Mouse (Mus musculus): ENCODE data around the gene Mef2c. TPM values are rescaled to one million over a fixed set of nuclear protein-coding genes. Genes with fewer than 3 reads are reported as not detected.

Mef2c gene
- total RNA-seq, 2 experiments from 2014 or later = 119 to 131 TPM

DNA sequence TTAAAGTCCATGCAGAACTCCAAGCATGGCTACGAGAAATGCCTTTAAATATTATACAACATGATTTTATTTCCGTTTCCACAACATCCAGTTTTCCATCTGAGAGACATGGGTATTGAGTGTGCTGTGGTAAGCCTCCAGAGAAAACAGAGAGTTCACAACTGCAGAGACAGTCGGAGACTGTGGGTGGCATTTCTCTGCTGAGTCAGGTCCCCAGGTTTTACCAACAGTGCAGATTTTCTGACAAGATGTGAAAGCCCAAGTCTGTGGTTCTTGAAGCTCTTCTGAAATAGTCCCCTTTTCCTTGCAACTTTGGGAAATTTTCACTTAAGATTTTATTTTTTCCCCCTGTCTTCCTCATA lies 105.7 kb downstream of the Mef2c start:
- no peak for TF ChIP-seq CTCF (conservative IDR thresholded peaks at IDR 0.05)
- Histone ChIP-seq H3K4me3 (no peak overlapping the region), H3K27ac (peak overlapping the region; percentile 61)
- peak; percentile 22 to 23 for DNase-seq (ENCODE audit: low spot score in 2 of 2)

DNA sequence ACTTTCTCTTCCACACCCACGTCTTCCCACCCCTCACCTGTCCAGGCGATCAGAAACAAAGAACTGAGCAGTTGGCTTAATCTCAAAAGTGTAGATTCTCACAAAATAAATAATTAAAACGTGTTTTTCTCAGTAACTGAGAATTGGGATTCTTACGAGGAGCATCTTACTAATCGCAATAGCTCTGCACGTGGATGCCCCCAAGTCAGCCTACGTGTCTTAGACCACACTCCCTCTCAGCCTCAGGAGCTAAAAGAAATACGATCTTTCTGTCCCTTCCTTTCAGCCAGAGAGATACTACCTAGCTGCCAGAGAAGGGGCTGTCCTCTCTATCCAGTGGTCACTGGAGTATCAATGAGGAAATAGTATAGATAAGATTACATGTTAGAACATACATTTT lies 106.3 kb downstream of the Mef2c start:
- no peak for DNase-seq (ENCODE audit: low spot score in 2 of 2)
- peak overlapping the region; percentile 61; the same call in 1 of the 2 replicates for H3K27ac ChIP-seq
- H3K4me3 ChIP-seq = no peak overlapping the region
- no peak for TF ChIP-seq CTCF (conservative IDR thresholded peaks at IDR 0.05)

DNA sequence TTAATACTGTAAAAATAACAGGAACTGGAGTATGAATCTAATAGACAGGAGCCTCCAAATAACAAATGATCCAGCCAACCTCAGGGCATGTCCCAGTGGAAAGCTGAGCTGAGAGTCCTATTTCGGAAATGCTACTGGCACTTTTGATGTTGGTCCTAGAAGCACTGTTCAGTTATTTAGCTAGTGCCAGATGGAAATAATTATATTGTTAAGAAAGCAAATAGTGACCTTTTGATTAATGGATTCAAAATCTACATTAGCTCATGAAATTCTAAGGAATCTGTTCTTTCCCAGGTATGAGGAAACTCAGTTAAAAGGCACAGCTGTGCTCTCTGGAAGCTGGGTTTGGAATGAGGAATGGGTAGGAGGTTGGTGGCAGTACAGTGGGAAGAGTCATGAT lies 108.4 kb downstream of the Mef2c start:
- Histone ChIP-seq H3K27ac (no peak overlapping the region), H3K4me3 (no peak overlapping the region)
- no peak for TF ChIP-seq CTCF (conservative IDR thresholded peaks at IDR 0.05)
- DNase-seq (ENCODE audit: low spot score in 2 of 2) = no peak

DNA sequence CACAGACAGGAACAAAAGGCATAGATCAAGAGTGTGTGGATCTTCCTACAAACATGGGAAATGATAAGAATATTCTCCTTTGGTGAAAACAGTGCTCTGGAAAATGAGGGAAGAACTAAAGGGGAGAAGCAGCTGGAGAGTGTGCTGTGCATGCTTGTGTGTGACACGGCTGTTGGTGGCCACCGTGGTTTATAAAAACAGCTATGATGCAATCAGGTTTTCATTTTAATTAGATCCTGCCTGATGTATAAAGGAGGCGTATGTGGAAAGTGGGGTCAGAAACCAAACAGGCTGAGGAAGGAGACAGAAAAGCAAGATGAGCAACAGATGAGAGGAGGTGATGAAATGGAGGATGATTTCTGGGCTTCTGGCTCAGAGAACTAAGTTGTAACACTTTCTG lies 112.0 kb downstream of the Mef2c start:
- no peak for DNase-seq (ENCODE audit: low spot score in 2 of 2)
- TF ChIP-seq CTCF (conservative IDR thresholded peaks at IDR 0.05) = no peak
- no peak overlapping the region for H3K4me3 ChIP-seq
- H3K27ac ChIP-seq = peak overlapping the region; percentile 24; the same call in 1 of the 2 replicates

DNA sequence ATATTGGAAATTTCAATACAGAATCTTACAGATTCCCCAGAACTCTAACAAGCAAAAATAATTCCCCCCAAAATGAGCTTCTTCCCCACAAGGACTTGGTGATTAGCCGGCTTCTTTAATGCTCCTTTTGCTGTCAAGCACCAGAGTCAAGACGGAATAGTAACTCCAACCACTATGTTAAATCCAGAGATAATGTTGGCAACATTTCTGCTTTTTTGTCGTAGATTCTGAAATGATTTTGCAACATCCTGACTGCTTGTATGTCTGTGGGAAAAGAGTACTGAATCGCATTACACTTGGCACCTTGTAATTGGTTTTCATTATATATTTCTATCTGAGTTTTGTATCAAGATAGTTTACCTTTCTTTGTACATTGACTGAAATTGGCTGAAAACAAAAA lies 120.8 kb downstream of the Mef2c start:
- TF ChIP-seq CTCF (conservative IDR thresholded peaks at IDR 0.05) = no peak
- DNase-seq (ENCODE audit: low spot score in 2 of 2) = no peak
- H3K27ac ChIP-seq = no peak overlapping the region; the same call in 1 of the 2 replicates
- no peak overlapping the region for H3K4me3 ChIP-seq

DNA sequence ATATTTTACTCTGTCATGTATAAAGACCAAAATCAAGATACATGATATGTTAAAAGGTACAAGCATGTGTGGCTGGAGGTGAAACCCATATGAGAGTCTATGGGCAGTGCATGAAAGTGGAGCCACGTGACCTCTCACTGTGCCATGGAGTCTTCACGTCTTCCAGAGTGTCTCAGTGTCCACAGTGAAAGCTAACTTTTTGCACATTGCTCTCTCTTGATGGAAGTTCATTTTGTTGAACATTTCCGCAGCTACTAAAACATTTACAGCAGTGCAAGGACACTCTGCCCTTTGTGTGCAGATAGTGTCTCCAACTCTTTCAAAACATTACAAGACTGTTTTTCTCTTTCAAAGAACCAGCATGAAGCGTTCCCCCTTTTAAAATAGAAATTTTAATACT lies 123.6 kb downstream of the Mef2c start:
- no peak overlapping the region for H3K4me3 ChIP-seq
- no peak for TF ChIP-seq CTCF (conservative IDR thresholded peaks at IDR 0.05)
- no peak for DNase-seq (ENCODE audit: low spot score in 2 of 2)
- H3K27ac ChIP-seq = no peak overlapping the region

DNA sequence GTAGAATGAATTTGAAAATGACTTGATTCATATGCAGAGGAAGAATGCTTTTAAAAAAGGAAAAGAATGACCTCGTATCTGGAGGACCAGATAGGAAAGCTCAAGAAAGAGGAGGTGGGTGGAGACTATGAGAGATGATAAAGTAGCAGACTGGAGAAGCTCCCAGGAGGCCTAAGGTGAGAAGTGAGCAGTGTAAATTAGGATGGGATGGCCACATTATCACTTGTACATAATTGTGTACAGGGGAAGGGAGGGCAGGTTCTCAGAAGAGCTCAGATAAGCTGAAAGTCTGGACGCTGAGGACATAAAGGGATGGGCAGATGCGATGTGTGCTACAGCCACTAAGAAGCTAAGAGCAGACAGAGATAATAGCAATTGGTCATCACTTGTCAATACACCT lies 124.3 kb downstream of the Mef2c start:
- TF ChIP-seq CTCF (conservative IDR thresholded peaks at IDR 0.05) = no peak
- DNase-seq (ENCODE audit: low spot score in 2 of 2) = no peak
- no peak overlapping the region for H3K4me3 ChIP-seq
- no peak overlapping the region for H3K27ac ChIP-seq

DNA sequence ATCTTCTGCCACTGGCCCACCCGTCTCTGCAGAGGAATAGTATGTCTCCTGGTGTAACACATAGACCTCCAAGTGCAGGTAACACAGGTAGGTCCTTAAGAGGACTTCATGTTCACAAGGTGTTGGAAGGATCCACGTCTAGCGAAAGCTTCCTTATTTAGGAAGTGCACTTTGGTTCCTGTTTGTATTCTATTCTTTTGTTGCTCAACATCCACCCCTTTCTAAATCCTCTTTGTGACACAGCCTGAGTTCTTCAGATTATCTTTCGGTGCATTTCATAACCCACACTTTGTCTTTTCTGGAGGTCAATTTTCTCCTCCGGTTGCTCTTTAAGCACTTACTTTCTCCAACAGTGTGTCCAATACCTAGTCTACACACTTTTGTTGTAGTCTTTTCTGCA lies 129.3 kb downstream of the Mef2c start:
- Histone ChIP-seq H3K27ac (no peak overlapping the region; the same call in 1 of the 2 replicates), H3K4me3 (no peak overlapping the region)
- TF ChIP-seq CTCF (conservative IDR thresholded peaks at IDR 0.05) = no peak
- DNase-seq (ENCODE audit: low spot score in 2 of 2) = no peak

DNA sequence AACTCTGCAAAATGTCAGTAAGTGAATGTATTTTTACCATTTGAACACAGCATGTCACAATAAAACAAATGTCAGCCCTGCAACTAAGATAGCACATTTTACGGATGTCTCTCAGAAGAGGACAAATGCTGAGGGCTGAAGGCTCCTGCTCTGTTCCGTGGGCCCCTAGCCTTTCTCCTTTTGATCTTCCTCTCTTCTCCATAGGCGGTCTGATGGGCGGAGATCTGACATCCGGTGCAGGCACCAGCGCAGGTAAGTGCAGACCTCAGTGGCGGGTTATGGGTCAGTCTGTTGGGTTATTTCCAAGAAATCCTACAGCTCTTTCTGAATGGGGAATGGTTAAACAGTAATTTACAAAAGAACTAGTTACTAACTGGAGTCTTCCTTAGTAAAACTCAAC lies 131.4 kb downstream of the Mef2c start:
- H3K4me3 ChIP-seq = no peak overlapping the region
- no peak for TF ChIP-seq CTCF (conservative IDR thresholded peaks at IDR 0.05)
- H3K27ac ChIP-seq = no peak overlapping the region
- DNase-seq (ENCODE audit: low spot score in 2 of 2) = no peak

DNA sequence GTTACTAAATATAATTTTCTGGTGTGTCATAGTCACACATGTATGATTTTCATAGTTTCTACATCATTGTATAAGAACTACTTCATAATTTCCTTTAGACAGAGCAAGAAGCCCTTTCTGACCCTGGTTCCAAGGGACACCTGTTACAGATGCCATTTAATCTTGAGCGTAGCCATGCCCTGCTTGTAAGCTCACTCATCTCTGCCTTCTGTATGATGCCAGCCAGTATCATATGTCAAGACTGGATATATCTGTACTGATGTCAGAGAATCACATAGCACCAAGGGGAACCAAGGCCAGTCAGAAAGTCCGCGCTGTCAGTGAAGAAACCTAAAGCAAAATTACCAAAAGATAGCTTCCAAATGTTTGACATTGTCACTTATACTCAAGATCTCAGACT lies 133.8 kb downstream of the Mef2c start:
- no peak overlapping the region for H3K4me3 ChIP-seq
- TF ChIP-seq CTCF (conservative IDR thresholded peaks at IDR 0.05) = no peak
- DNase-seq (ENCODE audit: low spot score in 2 of 2) = no peak
- H3K27ac ChIP-seq = no peak overlapping the region

DNA sequence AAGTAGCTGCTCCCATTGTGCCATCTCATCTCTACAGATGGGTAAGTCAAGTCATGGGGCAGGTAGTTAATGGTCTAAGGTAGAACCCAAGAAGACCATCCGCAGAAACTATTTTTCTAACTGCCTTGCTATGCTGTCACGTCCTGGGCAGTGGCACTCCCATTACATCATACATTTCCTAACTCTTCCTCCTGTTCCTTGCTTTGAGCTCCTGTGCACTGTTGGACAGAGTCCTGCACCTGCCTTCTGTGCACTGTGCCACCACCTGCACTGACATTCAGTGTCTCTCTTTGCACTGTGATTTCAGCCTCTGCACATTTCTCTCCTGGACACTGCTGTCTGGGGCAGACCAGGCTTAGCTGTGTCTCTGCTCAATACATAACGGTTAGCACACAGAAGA lies 134.9 kb downstream of the Mef2c start:
- no peak overlapping the region for H3K4me3 ChIP-seq
- DNase-seq (ENCODE audit: low spot score in 2 of 2) = no peak
- no peak for TF ChIP-seq CTCF (conservative IDR thresholded peaks at IDR 0.05)
- H3K27ac ChIP-seq = no peak overlapping the region

DNA sequence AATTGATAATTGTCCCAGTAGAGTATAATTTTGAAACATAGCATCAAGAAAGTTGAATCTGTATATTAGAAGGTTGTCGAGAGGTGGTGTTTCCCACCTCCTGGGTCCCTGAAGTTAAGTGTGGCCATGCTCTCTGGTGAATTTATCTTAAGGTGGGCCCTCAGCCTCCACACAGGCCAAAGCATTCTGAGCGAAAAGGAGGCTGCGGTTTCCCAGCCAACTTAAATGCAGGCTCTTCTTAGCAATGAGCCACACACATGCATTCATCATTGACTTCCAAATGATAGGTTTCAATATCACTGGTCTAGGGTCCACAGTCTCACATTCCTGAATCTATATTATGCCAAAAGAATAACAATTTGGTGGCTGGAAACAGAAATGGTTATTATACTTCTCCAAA lies 145.2 kb downstream of the Mef2c start:
- no peak overlapping the region for H3K4me3 ChIP-seq
- H3K27ac ChIP-seq = peak overlapping the region; percentile 72; the same call in 1 of the 2 replicates
- DNase-seq (ENCODE audit: low spot score in 2 of 2) = no peak
- TF ChIP-seq CTCF (conservative IDR thresholded peaks at IDR 0.05) = no peak

DNA sequence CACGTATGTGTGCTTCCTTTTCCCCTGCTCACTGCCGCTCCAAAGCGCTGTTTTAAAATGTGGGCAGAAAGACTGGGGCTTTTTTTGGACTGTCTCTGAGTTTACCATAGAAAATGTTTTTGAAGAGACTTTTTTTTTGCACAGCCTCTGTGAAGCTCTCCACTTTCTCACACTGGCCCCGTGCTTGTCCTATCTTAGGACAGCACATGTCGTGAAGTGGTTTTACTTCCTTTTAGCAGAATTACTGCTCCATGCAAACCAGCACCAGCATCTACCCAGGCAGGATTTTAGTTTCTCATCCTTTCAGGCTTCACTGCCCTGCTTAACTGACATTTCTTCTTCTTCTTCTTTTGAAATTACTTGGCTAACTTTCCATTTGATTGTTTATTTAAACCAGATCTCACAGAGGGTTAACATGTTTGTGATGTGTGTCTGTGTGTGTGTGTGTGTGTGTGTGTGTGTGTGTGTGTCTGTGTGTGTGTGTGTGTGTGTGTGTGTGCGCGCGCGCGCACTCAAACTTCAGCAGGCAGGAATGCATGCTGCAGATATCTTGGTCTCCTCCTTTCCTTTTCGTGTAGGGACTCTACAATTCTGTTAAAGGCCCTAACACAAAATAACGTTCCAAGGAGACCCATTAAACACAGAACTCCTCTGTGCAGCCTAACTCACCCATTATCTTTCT lies 146.1 kb downstream of the Mef2c start:
- H3K4me3 ChIP-seq = no peak overlapping the region

DNA sequence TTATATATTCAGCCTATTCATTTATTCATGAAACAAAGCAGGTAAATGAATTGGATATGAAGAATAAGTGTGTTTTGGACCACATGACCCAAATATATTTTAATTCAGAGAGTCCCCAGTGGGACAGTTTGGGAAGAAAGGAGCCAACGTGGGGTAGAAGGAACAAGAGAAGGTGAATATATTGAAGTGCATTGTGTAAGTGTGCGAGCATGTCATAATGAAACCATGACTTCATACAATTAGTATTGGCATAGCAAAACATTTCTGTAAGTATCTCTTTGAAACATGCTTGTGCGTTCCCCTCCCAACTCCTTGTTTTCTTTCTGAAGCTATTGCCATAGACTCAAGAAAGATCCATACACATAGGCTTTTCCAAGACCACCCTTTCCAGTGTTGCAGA lies 147.0 kb downstream of the Mef2c start:
- Histone ChIP-seq H3K27ac (no peak overlapping the region), H3K4me3 (no peak overlapping the region)
- DNase-seq (ENCODE audit: low spot score in 2 of 2) = no peak
- no peak for TF ChIP-seq CTCF (conservative IDR thresholded peaks at IDR 0.05)

More for the DNA sequence above, 146.1 kb downstream of the Mef2c start:
- H3K27ac ChIP-seq = peak overlapping the region; percentile 72
- TF ChIP-seq CTCF (conservative IDR thresholded peaks at IDR 0.05) = no peak
- DNase-seq (ENCODE audit: low spot score in 2 of 2) = no peak

Measured in layer of hippocampus, adult 2 months (tissue).